Mouse (Mus musculus) cerebellum, adult 2 months (tissue): ENCODE data around the gene Pcare.

Experiments
- CTCF ChIP-seq: fragments of 200-500 bp; IDR thresholded peaks from 2 replicates; pipeline ENCODE4 v1.5.1; 2011; ENCODE audit warnings: low read depth, mild to moderate bottlenecking, control low read depth, low read length, moderate library complexity, borderline replicate concordance; ENCODE audit not compliant: insufficient read depth
- POLR2A ChIP-seq: fragments of 200-500 bp; IDR thresholded peaks from 2 replicates; pipeline ENCODE4 v1.6.1; 2011; ENCODE audit warnings: low read length, control low read depth, borderline replicate concordance; ENCODE audit not compliant: insufficient read depth

DNA sequence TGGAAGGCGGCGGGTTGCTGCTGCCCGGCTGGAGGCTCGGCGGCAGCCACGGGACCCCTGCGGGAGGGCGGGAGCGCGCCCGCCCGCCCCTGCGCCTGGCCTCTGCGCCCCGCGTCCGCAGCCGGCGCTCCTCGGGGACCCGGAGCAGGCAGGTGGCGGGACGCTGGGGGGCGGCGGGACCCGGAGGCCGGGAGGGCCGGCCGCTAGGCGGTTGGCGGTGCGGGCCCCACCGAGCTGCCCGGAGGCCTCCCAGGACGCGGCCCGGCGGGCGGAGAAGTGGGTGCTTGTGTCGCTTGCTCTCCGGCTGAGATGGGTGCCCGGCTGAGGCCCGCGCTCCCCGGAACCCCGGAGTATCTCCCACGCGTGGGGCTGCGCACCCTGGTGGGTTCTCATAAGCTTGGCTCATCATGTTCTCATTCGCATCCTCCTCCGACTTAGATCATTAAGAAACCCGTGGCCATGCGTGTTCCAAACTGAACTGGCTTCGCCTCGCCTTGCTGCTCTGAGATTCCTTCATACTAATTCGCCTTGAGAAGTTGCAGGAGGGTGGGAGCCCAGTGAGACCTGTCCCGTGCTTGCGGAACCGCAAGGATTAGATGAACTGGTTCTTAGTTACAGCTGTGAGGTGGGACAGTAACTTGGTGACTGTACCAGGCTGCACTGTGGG lies 30.1 kb upstream of the Pcare start:
- TF ChIP-seq CTCF = no peak
- no peak for TF ChIP-seq POLR2A
